14 mouse cellular contexts compared by ENCODE assay signal in the genomic region with DNA sequence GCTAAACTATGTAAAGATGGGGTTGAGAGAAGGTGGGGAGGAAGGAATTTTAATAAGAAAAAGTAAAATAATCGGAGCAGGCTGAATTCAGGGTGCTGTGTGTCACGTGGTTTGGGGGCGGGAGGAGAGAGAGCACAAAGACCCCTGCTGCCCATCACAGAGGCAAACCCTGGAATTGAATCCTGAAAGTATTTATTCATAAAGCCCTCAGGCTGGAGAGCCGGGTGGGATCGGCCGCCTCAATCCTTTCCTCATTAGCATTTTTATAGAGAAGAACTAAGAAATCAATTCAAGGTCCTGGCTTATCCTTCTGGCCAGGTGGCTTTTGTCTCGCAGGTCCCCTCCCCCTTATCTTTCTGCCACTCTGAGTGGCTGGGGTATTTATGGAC. TPM values are rescaled to one million over a fixed set of nuclear protein-coding genes. Genes with fewer than 3 reads are reported as not detected.
DNase-seq lines count a peak whose midpoint lies in the region; ATAC-seq and TF ChIP-seq lines count a peak whose summit lies in the region.
"Had no signal": no experiment of that assay in that cellular context is flagged by ENCODE, and none has a peak within 500 bp of the region (broad histone marks: within the 10 kb centered on the region; RNA-seq: fewer than 3 reads in every experiment).

No protein-coding gene starts in this region.

- H3K4me2 ChIP-seq in forebrain, embryonic 12.5 days: peak overlapping the region; percentile 10
- H3K4me2 ChIP-seq in hindbrain, embryonic 16.5 days (ENCODE audit: low read length): peak overlapping the region; percentile 11
- peak overlapping the region; percentile 34 for H3K4me2 ChIP-seq in neural tube, embryonic 13.5 days
- H3K4me2 ChIP-seq: embryonic facial prominence, embryonic 15.5 days; heart, embryonic 11.5 days; limb, embryonic 12.5 days had no signal

- no peak overlapping the region for H3K4me3 ChIP-seq in forebrain, embryonic 12.5 days (replicated peaks)
- no peak overlapping the region for H3K4me3 ChIP-seq in hindbrain, embryonic 16.5 days (ENCODE audit: low read length)
- no peak overlapping the region for H3K4me3 ChIP-seq in neural tube, embryonic 13.5 days
- H3K4me3 ChIP-seq: embryonic facial prominence, embryonic 15.5 days; limb, embryonic 12.5 days had no signal

- H3K27ac ChIP-seq in forebrain, embryonic 12.5 days: peak overlapping the region; percentile 86
- no peak overlapping the region for H3K27ac ChIP-seq in hindbrain, embryonic 16.5 days (ENCODE audit: low read depth, low read length)
- H3K27ac ChIP-seq in neural tube, embryonic 13.5 days (replicated peaks): peak overlapping the region; percentile 39; the same call in 1 of the 2 replicates
- H3K27ac ChIP-seq: embryonic facial prominence, embryonic 15.5 days; kidney, postnatal 0 days; limb, embryonic 12.5 days had no signal

- H3K27me3 ChIP-seq in forebrain, embryonic 12.5 days: no peaks in the 10 kb centered on the region
- H3K27me3 ChIP-seq in hindbrain, embryonic 16.5 days (replicated peaks; ENCODE audit: control insufficient read depth, insufficient read depth, low read length): no peaks in the 10 kb centered on the region
- no peaks in the 10 kb centered on the region for H3K27me3 ChIP-seq in neural tube, embryonic 13.5 days
- H3K27me3 ChIP-seq: embryonic facial prominence, embryonic 15.5 days; limb, embryonic 12.5 days had no signal

- WGBS in forebrain, embryonic 12.5 days: under 1% methylated on average over 7 of the region's 7 CpGs
- WGBS in hindbrain, embryonic 16.5 days: 12% methylated on average over 7 of the region's 7 CpGs
- WGBS in neural tube, embryonic 13.5 days: 8% methylated on average over 7 of the region's 7 CpGs

- ATAC-seq in forebrain, embryonic 12.5 days (ENCODE audit: low FRiP score): peak; percentile 91
- ATAC-seq in hindbrain, embryonic 16.5 days: peak; percentile 77
- ATAC-seq in neural tube, embryonic 13.5 days (ENCODE audit: low read depth): peak; percentile 74

- H3K4me1 ChIP-seq in forebrain, embryonic 12.5 days: peaks cover 14% of the 10 kb centered on the region
- no peaks in the 10 kb centered on the region; the same call in 1 of the 2 replicates for H3K4me1 ChIP-seq in hindbrain, embryonic 16.5 days (ENCODE audit: control insufficient read depth, insufficient read depth, low read depth, low read length)
- peaks cover 14% of the 10 kb centered on the region for H3K4me1 ChIP-seq in neural tube, embryonic 13.5 days (replicated peaks)
- H3K4me1 ChIP-seq: embryonic facial prominence, embryonic 15.5 days; limb, embryonic 12.5 days had no signal

- no peaks in the 10 kb centered on the region for H3K36me3 ChIP-seq in forebrain, embryonic 12.5 days (replicated peaks)
- H3K36me3 ChIP-seq in hindbrain, embryonic 16.5 days (ENCODE audit: control insufficient read depth, insufficient read depth, low read length): no peaks in the 10 kb centered on the region
- no peaks in the 10 kb centered on the region for H3K36me3 ChIP-seq in neural tube, embryonic 13.5 days
- H3K36me3 ChIP-seq: embryonic facial prominence, embryonic 15.5 days; G1E; limb, embryonic 12.5 days had no signal

- no peaks in the 10 kb centered on the region for H3K9me3 ChIP-seq in forebrain, embryonic 12.5 days
- no peaks in the 10 kb centered on the region for H3K9me3 ChIP-seq in hindbrain, embryonic 16.5 days (ENCODE audit: control insufficient read depth, low read length)
- H3K9me3 ChIP-seq in neural tube, embryonic 13.5 days: no peaks in the 10 kb centered on the region
- H3K9me3 ChIP-seq: embryonic facial prominence, embryonic 15.5 days; G1E; limb, embryonic 12.5 days had no signal

- no peak for TF ChIP-seq CTCF in brain, embryonic 14.5 days (IDR thresholded peaks at IDR 0.05; ENCODE audit: borderline replicate concordance, extremely low read depth, insufficient read depth, insufficient read length)

- no peak overlapping the region for H3K9ac ChIP-seq in forebrain, embryonic 12.5 days
- H3K9ac ChIP-seq in hindbrain, embryonic 16.5 days (ENCODE audit: low read depth, low read length): no peak overlapping the region
- no peak overlapping the region for H3K9ac ChIP-seq in neural tube, embryonic 13.5 days
- H3K9ac ChIP-seq: embryonic facial prominence, embryonic 15.5 days; limb, embryonic 12.5 days had no signal

- TF ChIP-seq POLR2A in brain, embryonic 14.5 days (IDR thresholded peaks at IDR 0.05; ENCODE audit: borderline replicate concordance, extremely low read depth, insufficient read depth, insufficient read length, poor library complexity, severe bottlenecking): no peak

- DNase-seq in brain, embryonic 14.5 days (ENCODE audit: low read depth): peak; percentile 90
- no peak for DNase-seq in testis, postnatal 10 days (ENCODE audit: low spot score)
- DNase-seq in cerebellum, postnatal 14 days: no peak
- no peak for DNase-seq in layer of hippocampus, postnatal 14 days (ENCODE audit: low spot score in 2 of 2)
- DNase-seq: adrenal gland, adult 2 months; lung, adult 18-20 months had no signal

RNA-seq across cellular contexts. Expression of a gene that starts 44.9 kb away (rescaled TPM):
- polyA plus RNA-seq in brain, embryonic 14.5 days (2012; rRNA removed): 8.8 and 10.9 TPM in 2 replicates
- polyA plus RNA-seq in forebrain, embryonic 12.5 days (2016; fragmentation: Nextera tagmentation; extraction: Ambion mirVana): 11.4 and 11.5 TPM in 2 replicates
- 10.3 and 15.0 TPM in 2 replicates for polyA plus RNA-seq in hindbrain, embryonic 16.5 days (2015; fragmentation: Nextera tagmentation; extraction: Ambion mirVana)
- polyA plus RNA-seq in neural tube, embryonic 13.5 days (2015; fragmentation: Nextera tagmentation; extraction: Ambion mirVana): 7.5 and 8.0 TPM in 2 replicates
- total RNA-seq in layer of hippocampus, postnatal 14 days (2021): 10 to 100 TPM; 22.0 to 26.0 TPM

RNA-seq across cellular contexts. Expression of a gene that starts 49.7 kb away (rescaled TPM):
- 96.1 and 115 TPM in 2 replicates for polyA plus RNA-seq in brain, embryonic 14.5 days (2012; rRNA removed)
- 107 and 108 TPM in 2 replicates for polyA plus RNA-seq in forebrain, embryonic 12.5 days (2016; fragmentation: Nextera tagmentation; extraction: Ambion mirVana)
- polyA plus RNA-seq in hindbrain, embryonic 16.5 days (2015; fragmentation: Nextera tagmentation; extraction: Ambion mirVana): 37.6 and 44.9 TPM in 2 replicates
- 56.2 and 60.9 TPM in 2 replicates for polyA plus RNA-seq in neural tube, embryonic 13.5 days (2015; fragmentation: Nextera tagmentation; extraction: Ambion mirVana)
- total RNA-seq in layer of hippocampus, postnatal 14 days (2021): 100 to 1,000 TPM; 193 to 208 TPM

RNA-seq across cellular contexts. Expression of a gene that starts 50.4 kb away (rescaled TPM):
- polyA plus RNA-seq in brain, embryonic 14.5 days (2012; rRNA removed): 4.0 and 4.9 TPM in 2 replicates
- 9.5 and 11.6 TPM in 2 replicates for polyA plus RNA-seq in forebrain, embryonic 12.5 days (2016; fragmentation: Nextera tagmentation; extraction: Ambion mirVana)
- 6.1 and 7.6 TPM in 2 replicates for polyA plus RNA-seq in hindbrain, embryonic 16.5 days (2015; fragmentation: Nextera tagmentation; extraction: Ambion mirVana)
- 4.9 and 6.1 TPM in 2 replicates for polyA plus RNA-seq in neural tube, embryonic 13.5 days (2015; fragmentation: Nextera tagmentation; extraction: Ambion mirVana)
- 1 to 10 TPM; 1.9 to 2.5 TPM for total RNA-seq in layer of hippocampus, postnatal 14 days (2021)
